Mouse (Mus musculus) heart, adult 2 months (tissue): ENCODE measurements around the gene Srsf7. TPM values are rescaled to one million over a fixed set of nuclear protein-coding genes. Genes with fewer than 3 reads are reported as not detected.

Source experiments
- DNase-seq, 2 experiments: peaks; one replicate each; pipeline ENCODE4 v3.0.0; 2021
- H3K27ac ChIP-seq: fragments of 200-600 bp; 2 replicates; pipeline ENCODE4 v1.8.1; 2022
- H3K27me3 ChIP-seq: fragments of 200-500 bp; 2 replicates; pipeline ENCODE4 v1.6.1; 2012; ENCODE audit warnings: mild to moderate bottlenecking, low read length, inconsistent platforms, mixed read lengths; ENCODE audit not compliant: control insufficient read depth, insufficient read depth
- H3K36me3 ChIP-seq: fragments of 200-500 bp; 2 replicates; pipeline ENCODE4 v1.6.1; 2012; ENCODE audit warnings: low read length, inconsistent platforms; ENCODE audit not compliant: control insufficient read depth, insufficient read depth
- H3K4me1 ChIP-seq: fragments of 200-500 bp; 2 replicates; pipeline ENCODE4 v1.6.1; 2011; ENCODE audit warnings: low read length; ENCODE audit not compliant: control insufficient read depth, insufficient read depth
- H3K4me3 ChIP-seq: fragments of 200-600 bp; 2 replicates; pipeline ENCODE4 v1.8.1; 2022
- H3K79me2 ChIP-seq: fragments of 200-500 bp; replicated peaks from 2 replicates; pipeline ENCODE4 v1.6.1; 2012; ENCODE audit warnings: mild to moderate bottlenecking, inconsistent platforms, low read length, moderate library complexity, mixed read lengths; ENCODE audit not compliant: control insufficient read depth, insufficient read depth
- H3K9ac ChIP-seq: fragments of 200-500 bp; 2 replicates; pipeline ENCODE4 v1.6.1; 2012; ENCODE audit warnings: low read depth, mild to moderate bottlenecking, control low read depth, inconsistent platforms, low read length, mixed read lengths
- CTCF ChIP-seq: fragments of 200-600 bp; IDR thresholded peaks from 2 replicates; pipeline ENCODE4 v1.8.1; 2022; ENCODE audit warnings: antibody characterized with exemption, mild to moderate bottlenecking, moderate library complexity
- EP300 ChIP-seq: fragments of 200-500 bp; IDR thresholded peaks from 2 replicates; pipeline ENCODE4 v1.6.1; 2011; ENCODE audit warnings: low read depth, low read length, control low read depth; ENCODE audit not compliant: insufficient read depth
- POLR2A ChIP-seq: fragments of 200-500 bp; IDR thresholded peaks from 2 replicates; pipeline ENCODE4 v1.6.1; 2011; ENCODE audit warnings: mild to moderate bottlenecking, low read depth, low read length, control low read depth; ENCODE audit not compliant: insufficient read depth
- WGBS: fragments of 180-500 bp; shearing (Covaris S2); methylation state at CpG from one replicate; pipeline ENCODE4 v1.1.7; 2018; 5-methylcytosine and 5-hydroxymethylcytosine counted together
- intact Hi-C: fragments of 180-260 bp; cut with DNase I; formaldehyde crosslinking; loops from one replicate; pipeline ENCODE4 v1.15.1; 2025
- polyA plus RNA-seq: library from polyadenylated mRNA; depleted of rRNA; stranded (reverse); fragments of >200 nt; gene quantifications from 2 replicates; pipeline ENCODE4 v1.2.3, GENCODE M21; 2012
- total RNA-seq, 2 experiments: library from RNA; stranded (reverse); gene quantifications; 2 replicates each; pipeline ENCODE4 v1.2.3; 2021

The Srsf7 gene
- total and polyA plus RNA-seq, 3 experiments: 27.4 to 44.5 (median 38.5) TPM

DNA sequence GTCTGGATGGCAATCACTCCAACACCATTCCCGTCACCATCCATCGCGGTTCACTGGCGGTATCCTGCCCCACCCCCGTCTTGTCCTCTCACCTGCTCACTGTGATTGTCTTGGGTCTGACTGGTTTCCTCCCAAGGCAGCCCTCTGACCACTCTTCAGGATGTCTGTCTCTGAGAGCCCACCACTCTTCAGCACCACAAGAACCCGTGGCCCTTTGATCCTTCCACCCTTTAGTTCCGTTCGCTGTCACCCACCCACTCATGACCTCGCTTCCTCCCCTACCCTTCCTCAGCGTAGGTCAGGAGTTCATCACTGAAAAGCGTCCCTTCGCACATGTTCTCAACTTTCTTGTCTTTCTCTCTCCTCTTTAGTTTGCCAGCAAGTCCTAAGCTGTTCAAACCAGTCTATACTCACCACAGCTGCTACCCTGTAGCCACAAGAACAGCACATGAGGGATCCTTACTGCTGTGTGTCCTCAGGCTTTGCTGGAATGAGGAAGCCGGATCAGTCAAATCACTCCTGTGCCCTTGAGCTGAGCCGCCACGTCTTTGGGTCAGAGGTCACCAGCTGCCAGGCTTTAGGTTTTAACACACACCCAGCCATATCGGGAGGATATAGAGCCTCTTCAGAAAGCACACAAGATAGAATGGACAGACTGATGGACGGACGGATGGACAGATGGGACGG, 32.3 kb downstream of the Srsf7 start:
- TF ChIP-seq EP300: no peak
- TF ChIP-seq CTCF: no peak
- no peak for TF ChIP-seq POLR2A
- no peaks in the 10 kb centered on the region for H3K36me3 ChIP-seq
- H3K9ac ChIP-seq: no peak overlapping the region
- peaks cover 3% of the 10 kb centered on the region for H3K4me1 ChIP-seq
- H3K79me2 ChIP-seq: no peaks in the 10 kb centered on the region
- WGBS: 71% methylated on average over 19 of the region's 19 CpGs
- intact Hi-C loops: loop anchor here (5.0 kb wide), 1 partner anchor 48 kb away; the partner anchor contains the start of gene Galm
- no peak overlapping the region for H3K27ac ChIP-seq
- H3K4me3 ChIP-seq: no peak overlapping the region
- no peak for DNase-seq
- H3K27me3 ChIP-seq: no peaks in the 10 kb centered on the region

DNA sequence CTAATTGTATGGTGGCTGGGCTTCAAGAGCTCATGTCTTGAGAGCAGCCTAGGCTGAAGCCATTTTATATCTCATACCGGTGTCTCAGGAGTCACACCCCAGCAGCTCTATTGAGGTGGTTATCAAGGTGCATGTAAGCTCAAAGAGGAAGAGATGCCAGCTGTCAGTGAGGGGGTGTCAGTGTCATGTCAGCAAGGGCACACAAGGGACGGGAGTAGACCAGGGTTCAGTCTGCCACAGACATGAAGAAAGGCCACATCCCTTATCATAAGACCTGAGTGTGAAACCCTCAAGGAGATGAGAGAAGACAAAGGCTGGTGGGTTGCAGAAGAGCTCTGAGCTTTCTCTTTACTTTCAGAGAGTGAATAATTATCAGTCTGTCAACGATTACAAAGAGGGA, 33.0 kb downstream of the Srsf7 start:
- Histone ChIP-seq H3K36me3 (no peaks in the 10 kb centered on the region), H3K4me3 (no peak overlapping the region), H3K27ac (no peak overlapping the region), H3K27me3 (no peaks in the 10 kb centered on the region), H3K9ac (no peak overlapping the region), H3K79me2 (no peaks in the 10 kb centered on the region), H3K4me1 (peaks cover 3% of the 10 kb centered on the region)
- no peak for TF ChIP-seq CTCF
- TF ChIP-seq EP300: no peak
- intact Hi-C loops: no loop called here
- WGBS: 73% methylated on average over 3 of the region's 3 CpGs
- DNase-seq: no peak

DNA sequence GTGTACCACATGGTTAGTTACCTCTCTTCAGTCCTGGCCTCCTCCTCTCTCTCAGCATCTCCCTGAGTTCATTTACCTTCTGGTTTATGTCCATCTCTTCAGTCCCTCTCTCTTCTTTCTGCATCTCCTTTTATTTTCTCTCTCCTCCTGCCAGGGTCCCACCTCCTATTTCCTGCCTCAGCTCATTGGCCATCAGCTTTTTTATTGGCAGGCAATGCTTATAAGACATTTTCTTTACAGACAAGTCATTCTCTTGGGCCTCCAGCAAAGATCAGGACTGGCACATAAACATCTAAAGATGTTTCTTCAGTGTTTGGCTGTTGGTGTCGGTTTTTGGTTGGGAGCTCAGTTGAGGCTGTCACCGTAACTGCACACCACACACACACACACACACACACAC, 33.4 kb downstream of the Srsf7 start:
- H3K4me1 ChIP-seq: peaks cover 3% of the 10 kb centered on the region
- no peak overlapping the region for H3K27ac ChIP-seq
- intact Hi-C loops: no loop called here
- DNase-seq: no peak
- H3K9ac ChIP-seq: no peak overlapping the region
- no peak overlapping the region for H3K4me3 ChIP-seq
- WGBS: 98% methylated on average over 2 of the region's 2 CpGs
- TF ChIP-seq POLR2A: no peak
- H3K27me3 ChIP-seq: no peaks in the 10 kb centered on the region
- no peaks in the 10 kb centered on the region for H3K79me2 ChIP-seq
- H3K36me3 ChIP-seq: no peaks in the 10 kb centered on the region

GRCm38 (mm10) chr17:80172761-80173160, 34.3 kb downstream of the Srsf7 start:
- Histone ChIP-seq H3K27me3 (no peaks in the 10 kb centered on the region), H3K79me2 (no peaks in the 10 kb centered on the region), H3K9ac (no peak overlapping the region), H3K4me3 (no peak overlapping the region), H3K4me1 (peaks cover 5% of the 10 kb centered on the region), H3K27ac (no peak overlapping the region), H3K36me3 (no peaks in the 10 kb centered on the region)
- WGBS: 54% methylated on average over 5 of the region's 5 CpGs
- intact Hi-C loops: no loop called here
- TF ChIP-seq EP300 (no peak), POLR2A (no peak), CTCF (no peak)
- DNase-seq: no peak

DNA sequence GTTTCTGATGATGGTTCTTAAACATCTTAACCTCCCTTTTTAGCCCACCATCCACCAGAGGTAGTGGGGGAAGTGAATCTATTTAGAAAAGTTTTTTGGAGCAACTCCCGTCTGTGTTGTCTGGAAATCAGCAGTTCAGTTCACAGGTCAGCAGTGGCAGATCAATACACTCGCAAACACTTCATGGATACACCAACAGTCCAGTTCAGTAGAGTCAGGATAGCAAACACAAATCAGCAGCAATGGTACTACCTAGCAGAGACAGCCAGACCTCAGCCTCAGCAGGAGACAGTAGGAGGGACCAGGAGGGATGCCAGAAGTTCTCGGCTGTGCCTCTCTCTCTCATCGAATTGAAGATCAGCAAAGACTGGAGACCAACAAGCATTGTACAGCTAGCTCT, 35.2 kb downstream of the Srsf7 start:
- Histone ChIP-seq H3K27ac (no peak overlapping the region), H3K79me2 (no peaks in the 10 kb centered on the region), H3K27me3 (no peaks in the 10 kb centered on the region), H3K36me3 (no peaks in the 10 kb centered on the region), H3K4me3 (no peak overlapping the region), H3K9ac (no peak overlapping the region), H3K4me1 (peaks cover 7% of the 10 kb centered on the region)
- intact Hi-C loops: no loop called here
- DNase-seq: no peak
- TF ChIP-seq POLR2A (no peak), EP300 (no peak), CTCF (no peak)
- WGBS: 89% methylated on average over 4 of the region's 4 CpGs

DNA sequence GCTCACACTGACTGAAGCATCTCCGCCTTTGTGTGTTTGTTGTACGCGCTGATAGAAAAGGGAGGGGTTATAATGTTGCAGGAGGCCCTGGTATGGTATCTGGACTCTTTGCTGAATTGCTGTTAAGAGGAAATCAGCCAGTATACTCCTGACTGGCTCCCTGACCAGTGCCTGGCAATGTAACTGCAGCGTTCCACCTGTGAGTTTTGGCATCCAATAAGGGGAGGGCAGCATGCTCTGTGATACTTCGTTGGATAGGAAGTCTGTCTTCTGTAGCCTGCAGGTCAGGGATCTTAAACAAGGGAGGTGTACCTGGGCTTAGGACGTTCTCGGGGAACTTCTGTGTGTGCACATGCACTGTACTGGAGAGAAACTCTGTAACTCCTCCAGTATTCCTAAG, 36.2 kb downstream of the Srsf7 start:
- Histone ChIP-seq H3K79me2 (no peaks in the 10 kb centered on the region), H3K27me3 (no peaks in the 10 kb centered on the region), H3K4me1 (peaks cover 8% of the 10 kb centered on the region), H3K9ac (no peak overlapping the region), H3K27ac (no peak overlapping the region), H3K36me3 (no peaks in the 10 kb centered on the region; the same call in 1 of the 2 replicates), H3K4me3 (no peak overlapping the region)
- intact Hi-C loops: no loop called here
- TF ChIP-seq POLR2A: no peak
- TF ChIP-seq CTCF: no peak
- TF ChIP-seq EP300: no peak
- no peak for DNase-seq
- 85% methylated on average over 7 of the region's 7 CpGs for whole genome bisulfite sequencing
